Mouse (Mus musculus) heart, postnatal 4 days (tissue): ENCODE measurements around the gene Tef. TPM values are rescaled to one million over a fixed set of nuclear protein-coding genes. Genes with fewer than 3 reads are reported as not detected.

Experiments
- total RNA-seq, 2 experiments: library from RNA; stranded (reverse); gene quantifications; 2 replicates each; pipeline ENCODE4 v1.2.3; 2021

Gene Tef
- total RNA-seq, 2 experiments from 2014 or later: 38.5 to 40.5 TPM

Other genes with a start within 250 kb of the Tef start
- gene Ep300, start 217.1 kb upstream of the Tef start, total RNA-seq: 10 to 100 TPM; 41.8 to 47.7 TPM
- 10 to 100 TPM; 19.3 to 20.2 TPM for gene L3mbtl2, start 138.5 kb upstream of the Tef start, total RNA-seq
- gene Chadl, start 105.1 kb upstream of the Tef start, total RNA-seq: 1 to 10 TPM in 1 of 2 experiments, under 1 TPM in 1; 0.76 to 1.5 TPM
- 10 to 100 TPM; 78.6 to 88.9 TPM for gene Zc3h7b, start 57.4 kb upstream of the Tef start, total RNA-seq
- gene Rangap1, start 56.9 kb upstream of the Tef start, total RNA-seq: 10 to 100 TPM; 82.7 to 88.8 TPM
- gene Tob2, start 56.4 kb downstream of the Tef start, total RNA-seq: 10 to 100 TPM; 24.1 to 32.3 TPM
- 10 to 100 TPM; 57.9 to 58.9 TPM for gene Phf5a, start 69.5 kb downstream of the Tef start, total RNA-seq
- gene Aco2, start 69.9 kb downstream of the Tef start, total RNA-seq: 1,000 to 10,000 TPM; 1,419 to 1,465 TPM
- 1 to 10 TPM; 7.9 to 9.1 TPM for gene Polr3h, start 123.8 kb downstream of the Tef start, total RNA-seq
- gene Csdc2, start 134.3 kb downstream of the Tef start, total RNA-seq: 1 to 10 TPM; 6.3 to 8.8 TPM
- gene Pmm1, start 158.5 kb downstream of the Tef start, total RNA-seq: 10 to 100 TPM; 21.1 to 22.2 TPM
- gene 1700029P11Rik, start 178.1 kb downstream of the Tef start, total RNA-seq: not detected
- gene Xrcc6, start 185.4 kb downstream of the Tef start, total RNA-seq: 10 to 100 TPM; 26.6 to 27.4 TPM
- gene Desi1, start 231.4 kb downstream of the Tef start, total RNA-seq: 10 to 100 TPM; 27.1 to 27.4 TPM
- gene Snu13, start 245.2 kb downstream of the Tef start, total RNA-seq: 10 to 100 TPM; 63.4 to 69.5 TPM